Mouse (Mus musculus) ES-Bruce4 (cell line): ENCODE measurements at regions not wholly inside any gene's neighbourhood (a gene's known extent, or its start where the extent isn't known, plus 50 kb on each side); places are given as distances from the start of the nearest gene placed in this dataset.

ENCODE experiments used
- CTCF ChIP-seq: IDR thresholded peaks from one replicate; pipeline ENCODE4 v1.8.1; 2011; ENCODE audit warnings: low read depth, low read length
- EP300 ChIP-seq: IDR thresholded peaks from 2 replicates; pipeline ENCODE4 v1.6.1; 2011; ENCODE audit warnings: low read depth, low read length; ENCODE audit not compliant: insufficient read depth
- POLR2A ChIP-seq: IDR thresholded peaks from one replicate; pipeline ENCODE4 v1.8.1; 2011; ENCODE audit warnings: low read length; ENCODE audit not compliant: insufficient read depth

DNA sequence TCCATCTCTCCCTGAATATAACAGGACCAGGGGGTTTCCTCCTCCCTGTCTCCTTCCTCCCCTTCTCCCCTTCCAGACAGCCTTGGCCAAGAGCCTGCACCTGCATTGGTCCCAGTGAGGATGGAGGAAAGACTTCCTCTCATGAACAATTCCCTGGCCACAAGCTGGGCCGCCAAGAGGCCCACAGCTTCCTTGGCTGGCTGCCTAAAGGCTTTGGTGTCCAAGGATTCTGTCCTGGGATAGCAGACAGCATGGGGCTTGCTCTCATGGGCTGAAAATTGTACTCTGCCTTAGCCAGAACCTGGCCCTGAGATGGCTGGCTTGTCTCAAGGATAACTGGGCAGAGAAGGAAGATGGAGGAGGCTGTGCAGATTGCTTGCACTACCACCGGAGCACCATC, 390.3 kb upstream of the Dynlrb2 start:
- TF ChIP-seq EP300 (no peak), CTCF (no peak), POLR2A (no peak)
